Mouse (Mus musculus) layer of hippocampus, postnatal 36 days (tissue): ENCODE data around the gene Gale. TPM values are rescaled to one million over a fixed set of nuclear protein-coding genes. Genes with fewer than 3 reads are reported as not detected.
A peak's percentile ranks its signal among the peaks of the same experiment; 100 is the strongest.
"Not testable (repeated sequence)": the region's sequence is repeated elsewhere in the genome, so short reads cannot be mapped to it uniquely, and the experiment has no call there.

Experiments used
- DNase-seq, 2 experiments: peaks; one replicate each; pipeline ENCODE4 v3.0.0; 2022
- total RNA-seq, 2 experiments: library from RNA; stranded (reverse); gene quantifications; 2 replicates each; pipeline ENCODE4 v1.2.3; 2021

Gene Gale
- 10 to 100 TPM; 17.7 to 20.7 TPM for total RNA-seq

GRCm38 (mm10) chr4:135963457-135964193 is at the start of gene Gale:
Gene Gale (plus strand): TSS chr4:135963727.
- DNase-seq: peak; percentile 92 to 95

DNA sequence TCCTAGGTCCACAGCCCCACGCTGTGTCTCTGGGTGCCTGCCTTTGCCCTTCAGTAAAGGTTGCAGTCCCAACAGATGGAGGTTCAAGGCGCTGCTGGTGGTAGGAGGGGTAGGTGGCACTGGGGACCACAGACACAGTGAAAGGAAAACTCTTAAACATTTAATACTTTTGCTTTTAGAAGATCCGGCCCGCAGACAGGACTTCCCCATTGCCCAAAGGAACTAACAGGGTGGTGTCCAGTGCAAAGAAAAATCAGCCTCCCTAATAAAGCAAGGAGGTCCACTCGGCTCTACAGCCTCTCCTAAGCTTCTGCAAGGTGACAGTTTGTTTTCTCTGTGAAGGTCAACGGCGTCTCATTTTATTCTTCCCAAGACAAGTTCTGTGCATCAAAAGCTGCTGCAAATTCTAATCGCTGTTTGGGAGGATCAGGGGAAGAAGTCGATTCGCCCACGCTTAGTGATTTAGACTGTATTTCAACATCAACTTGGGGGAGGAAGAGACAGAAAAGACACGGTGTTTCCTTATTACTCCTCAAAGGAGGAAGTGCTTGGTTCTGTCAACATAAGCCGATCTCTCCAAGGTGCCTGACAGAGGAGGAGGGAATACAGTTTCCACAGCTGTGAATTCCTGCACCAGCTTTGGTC is 44.8 kb upstream of the Gale start:
- DNase-seq: no peak

GRCm38 (mm10) chr4:135919280-135919639 is 44.3 kb upstream of the Gale start:
- no peak for DNase-seq

DNA sequence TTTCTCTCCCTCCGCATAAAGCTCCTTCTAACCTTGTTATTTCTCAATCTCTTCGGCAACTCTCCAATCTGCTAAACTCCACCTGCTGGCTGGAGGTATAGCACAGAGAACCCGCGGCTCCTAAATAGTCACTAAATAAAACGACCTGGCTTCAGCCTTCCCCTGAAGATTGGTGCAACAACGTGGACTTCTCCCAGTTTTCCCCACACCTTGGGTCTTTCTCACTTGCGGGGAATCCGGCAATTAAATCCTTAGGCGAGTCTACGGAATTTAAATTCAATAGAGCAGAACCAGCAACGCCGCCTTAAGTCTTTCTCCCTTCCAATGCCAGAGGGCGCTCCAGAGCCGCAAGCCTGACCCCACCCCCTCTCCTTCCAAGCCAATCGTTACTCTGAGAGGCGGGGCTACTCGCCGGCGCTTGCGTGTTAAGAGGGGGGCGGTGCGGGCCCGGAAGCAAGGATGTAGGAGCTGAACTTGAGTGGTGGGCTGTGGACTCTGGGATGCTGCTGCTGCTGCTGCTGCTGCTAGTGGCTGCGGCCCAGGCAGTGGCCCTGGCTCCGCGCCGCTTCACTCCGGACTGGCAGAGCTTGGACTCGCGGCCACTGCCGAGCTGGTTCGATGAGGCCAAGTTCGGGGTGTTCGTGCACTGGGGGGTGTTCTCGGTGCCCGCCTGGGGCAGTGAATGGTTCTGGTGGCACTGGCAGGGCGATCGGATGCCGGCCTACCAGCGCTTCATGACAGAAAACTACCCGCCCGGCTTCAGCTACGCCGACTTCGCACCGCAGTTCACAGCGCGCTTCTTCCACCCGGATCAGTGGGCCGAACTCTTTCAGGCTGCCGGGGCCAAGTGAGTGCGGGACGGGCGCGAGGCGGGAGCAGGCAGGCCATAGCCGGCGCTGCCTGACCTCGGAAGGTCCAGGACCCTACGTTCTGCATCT is 43.0 kb upstream of the Gale start, which contains the start of gene Fuca1:
Gene Fuca1 (plus strand): TSS at position 432 of the 938 bp plus-strand sequence.
- peak; percentile 93 to 95 for DNase-seq

DNA sequence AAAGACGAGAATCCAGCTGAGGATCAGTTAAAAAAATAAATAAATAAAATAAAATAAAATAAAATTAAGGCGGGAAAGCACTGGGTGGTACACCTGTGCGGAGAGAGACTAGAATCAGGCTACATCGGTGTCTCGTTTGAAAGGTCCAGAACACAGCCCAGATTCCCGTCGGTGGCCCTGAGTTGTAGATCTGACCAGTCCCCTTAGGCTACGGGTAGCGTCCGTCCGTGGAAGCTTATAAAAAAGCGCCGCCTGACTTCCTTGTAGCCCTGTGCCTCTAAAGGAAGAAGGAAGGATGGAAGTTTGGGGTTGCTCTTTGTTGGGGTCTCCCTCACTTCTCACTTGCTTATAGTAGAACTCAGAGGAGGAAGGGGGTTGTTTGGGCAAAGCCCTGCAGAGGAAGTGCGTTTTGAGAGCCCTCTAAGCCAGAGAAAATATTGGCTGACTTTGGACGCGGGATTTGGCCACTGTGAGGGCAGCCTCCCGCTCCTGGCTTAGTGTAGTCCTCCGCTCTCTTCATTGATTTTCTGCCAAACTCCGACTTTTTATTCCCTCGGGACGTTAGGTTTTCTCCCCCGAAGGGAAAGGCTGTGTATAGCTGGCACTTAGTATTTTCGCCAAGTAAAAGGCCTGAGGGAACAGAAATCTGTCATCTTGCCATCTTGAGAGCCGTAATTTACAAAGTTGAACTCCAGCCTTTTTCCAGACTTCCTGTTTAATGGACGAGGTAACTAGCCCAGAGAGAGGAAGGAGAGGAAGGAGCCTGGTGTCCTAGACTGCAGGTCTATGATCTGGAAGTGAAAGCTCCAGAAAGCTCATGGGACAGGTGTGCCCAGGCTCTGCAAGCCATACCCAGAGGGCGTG is 42.0 kb upstream of the Gale start:
- no peak for DNase-seq

DNA sequence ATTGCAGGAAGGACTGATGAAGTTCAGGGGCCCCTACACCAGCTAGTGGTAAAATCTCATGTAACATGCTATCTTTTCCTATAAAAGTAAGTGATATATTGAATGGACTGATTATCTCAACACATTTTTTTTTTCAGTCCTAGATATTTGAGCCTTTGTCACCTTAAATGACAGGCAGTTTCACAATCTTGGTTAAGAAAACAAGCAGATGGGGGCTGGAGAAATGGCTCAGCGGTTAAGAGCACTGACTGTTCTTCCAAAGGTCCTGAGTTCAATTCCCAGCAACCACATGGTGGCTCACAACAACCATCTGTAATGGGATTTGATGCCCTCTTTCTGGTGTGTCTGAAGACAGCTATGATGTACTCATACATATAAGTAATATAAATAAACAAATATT is 41.3 kb upstream of the Gale start:
- DNase-seq: no peak

GRCm38 (mm10) chr4:135924418-135924817 is 39.1 kb upstream of the Gale start:
- DNase-seq: no peak

GRCm38 (mm10) chr4:135925341-135925740 is 38.2 kb upstream of the Gale start:
- no peak for DNase-seq

DNA sequence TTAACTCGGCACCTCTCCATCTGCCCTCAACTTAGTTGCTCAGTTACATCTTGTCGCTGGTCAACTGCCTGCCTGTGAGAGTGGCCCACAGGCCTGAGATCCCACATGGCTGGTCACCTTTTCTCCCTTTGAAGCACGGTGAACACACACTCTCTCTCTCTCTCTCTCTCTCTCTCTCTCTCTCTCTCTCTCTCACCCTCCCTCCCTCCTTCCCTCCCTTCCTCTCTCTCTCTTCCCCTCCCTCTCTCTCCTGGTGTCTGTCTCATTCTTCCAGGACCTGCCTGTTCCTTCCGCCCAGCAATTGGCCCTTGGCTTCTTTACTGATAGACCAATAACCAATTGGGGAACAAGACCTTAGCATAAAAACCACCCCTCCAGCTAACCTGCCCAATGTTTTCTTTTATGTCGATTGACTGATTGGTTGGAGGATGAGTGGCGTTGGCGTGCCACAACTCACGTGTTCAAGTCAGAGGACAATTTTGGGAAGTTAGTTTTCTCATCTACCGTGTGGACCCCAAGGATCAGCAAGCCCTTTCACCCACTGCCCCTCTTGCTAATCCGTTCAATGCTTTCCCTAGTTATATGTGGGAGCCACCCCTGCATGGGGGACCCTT is 37.2 kb upstream of the Gale start:
- DNase-seq: no peak

DNA sequence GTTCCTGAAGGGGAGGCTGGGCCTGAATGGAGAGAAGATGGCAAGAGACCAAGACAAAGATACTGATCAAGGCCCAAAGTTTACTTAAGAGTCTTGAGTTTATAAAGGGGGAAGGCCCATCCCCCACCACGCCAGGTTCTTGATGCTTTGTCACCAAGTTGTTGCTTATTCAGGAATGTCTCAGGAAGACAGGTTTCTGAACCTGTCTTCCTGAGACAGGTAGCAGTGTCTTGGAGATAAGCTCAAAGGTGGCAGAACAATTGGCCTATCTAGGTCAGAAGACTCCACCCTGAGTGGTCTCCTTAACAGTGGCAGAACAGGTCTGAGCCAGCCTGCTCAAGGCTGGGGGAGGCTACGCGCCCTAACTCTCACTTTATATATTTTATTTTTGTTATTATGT is 36.7 kb upstream of the Gale start:
- DNase-seq: no peak

DNA sequence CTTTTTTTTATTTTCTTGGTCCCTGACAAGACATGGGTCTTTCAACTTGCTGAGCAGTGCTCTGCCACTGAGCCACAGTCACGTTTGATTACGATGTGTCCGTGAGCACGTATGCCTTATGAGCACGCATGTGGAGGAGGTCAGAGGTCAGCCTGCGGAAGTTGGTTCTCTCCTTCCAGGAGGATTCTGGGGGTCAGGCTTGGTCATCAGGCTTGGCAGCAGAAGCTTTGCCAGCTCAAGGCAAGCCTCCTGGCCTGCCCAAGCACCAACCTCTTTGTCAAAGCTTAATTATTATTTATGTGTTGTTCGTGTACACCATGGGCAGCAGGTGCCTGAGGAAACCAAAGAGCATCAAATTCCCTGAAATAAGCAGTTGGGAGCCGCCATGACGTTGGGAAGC is 35.2 kb upstream of the Gale start:
- no peak for DNase-seq

- DNase-seq: no peak
These were observed 34.1 kb upstream of the Gale start for GRCm38 (mm10) chr4:135929405-135929804.

DNA sequence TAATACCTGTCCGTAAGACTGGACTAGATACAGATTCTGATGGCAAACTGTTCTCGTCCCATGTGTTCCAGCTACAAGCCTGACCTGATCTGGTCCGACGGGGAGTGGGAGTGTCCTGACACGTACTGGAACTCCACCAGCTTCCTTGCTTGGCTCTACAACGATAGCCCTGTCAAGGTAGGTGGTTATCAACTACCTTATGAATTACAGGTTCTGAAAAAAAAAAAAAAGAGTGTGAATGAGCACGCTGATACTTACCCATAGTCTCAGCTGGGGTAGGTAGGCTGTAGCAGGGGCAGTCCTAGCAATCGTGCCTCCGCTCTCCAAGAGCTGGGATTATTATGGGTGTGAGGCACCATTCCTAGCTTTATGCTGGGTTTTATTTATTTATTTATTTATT is 33.7 kb upstream of the Gale start:
- DNase-seq: no peak

GRCm38 (mm10) chr4:135930239-135930638 is 33.3 kb upstream of the Gale start:
- DNase-seq: no peak

- DNase-seq: no peak
These were observed 31.7 kb upstream of the Gale start for GRCm38 (mm10) chr4:135931832-135932231.

DNA sequence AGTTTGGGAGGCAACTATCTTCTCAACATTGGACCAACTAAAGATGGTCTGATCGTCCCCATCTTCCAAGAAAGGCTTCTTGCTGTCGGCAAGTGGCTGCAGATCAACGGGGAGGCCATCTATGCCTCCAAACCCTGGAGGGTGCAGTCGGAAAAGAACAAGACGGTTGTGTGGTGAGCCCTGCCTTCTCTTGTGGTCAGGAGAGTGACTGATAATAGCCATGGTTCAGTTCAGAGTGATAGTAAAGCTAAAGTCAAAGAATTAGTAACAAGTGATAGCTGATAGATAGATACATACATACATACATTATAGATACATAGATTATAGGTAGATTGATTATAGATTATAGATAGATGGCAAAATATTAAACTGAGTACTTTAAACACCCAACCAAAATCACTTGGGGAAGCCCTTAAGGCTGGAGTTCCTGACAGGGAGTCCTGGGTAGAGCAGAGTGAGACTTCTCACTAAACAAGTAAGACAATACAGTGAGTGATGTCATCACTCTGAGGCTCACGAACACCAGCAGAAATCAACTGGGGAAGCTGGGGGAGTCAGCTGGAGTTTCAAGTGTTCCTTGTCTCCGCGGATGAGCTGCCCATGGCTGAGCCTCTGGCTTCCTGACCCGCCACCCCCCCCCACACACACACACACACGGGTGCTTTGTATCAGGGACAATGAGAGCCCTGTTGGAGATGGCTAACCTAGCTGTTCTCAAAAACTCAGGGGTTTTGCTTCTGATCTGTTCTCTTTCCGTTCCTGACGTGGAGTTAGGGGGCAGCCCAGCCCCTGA is 28.6 kb upstream of the Gale start:
- no peak for DNase-seq

GRCm38 (mm10) chr4:135935502-135935901 is 28.0 kb upstream of the Gale start:
- DNase-seq: no peak

DNA sequence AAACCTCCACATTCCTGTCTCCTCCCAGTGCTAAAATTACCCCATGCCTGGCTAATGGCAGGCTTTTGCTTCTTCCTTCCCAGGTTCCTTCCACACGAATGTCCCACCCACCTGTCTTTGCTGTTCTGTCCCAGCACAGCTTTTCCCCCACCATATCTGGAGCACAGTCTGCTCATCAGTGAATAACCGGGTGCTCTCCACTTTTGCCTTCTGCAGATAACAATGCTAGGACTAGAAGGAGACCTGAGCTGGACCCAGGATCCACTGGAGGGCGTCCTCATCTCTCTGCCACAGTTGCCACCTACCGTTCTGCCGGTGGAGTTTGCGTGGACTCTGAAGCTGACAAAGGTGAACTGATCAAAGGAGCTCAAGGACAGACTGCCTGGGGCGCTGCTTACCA is 24.7 kb upstream of the Gale start:
- DNase-seq: no peak

DNA sequence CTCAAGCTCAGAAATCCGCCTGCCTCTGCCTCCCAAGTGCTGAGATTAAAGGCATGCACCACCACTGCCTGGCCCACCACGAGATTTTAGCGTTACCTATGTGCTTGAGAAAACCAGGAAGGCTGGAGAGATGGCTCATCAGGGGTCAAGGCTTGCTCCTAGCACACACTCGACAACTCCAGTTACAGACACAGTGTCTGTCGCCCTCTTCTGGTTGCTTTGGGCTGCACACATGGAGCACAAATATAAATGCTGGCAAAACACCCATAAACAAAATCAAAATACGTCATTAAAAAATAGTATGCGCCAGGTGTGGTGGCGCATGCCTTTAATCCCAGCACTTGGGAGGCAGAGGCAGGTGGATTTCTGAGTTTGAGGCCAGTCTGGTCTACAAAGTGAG is 22.5 kb upstream of the Gale start:
- DNase-seq: not testable (repeated sequence)

GRCm38 (mm10) chr4:135942193-135942592 is 21.3 kb upstream of the Gale start:
- no peak for DNase-seq

GRCm38 (mm10) chr4:135943389-135943788 is 20.1 kb upstream of the Gale start:
- no peak for DNase-seq
